Mouse (Mus musculus): ENCODE measurements at regions not wholly inside any gene's neighbourhood (a gene's known extent, or its start where the extent isn't known, plus 50 kb on each side); places are given as distances from the start of the nearest gene placed in this dataset.

DNA sequence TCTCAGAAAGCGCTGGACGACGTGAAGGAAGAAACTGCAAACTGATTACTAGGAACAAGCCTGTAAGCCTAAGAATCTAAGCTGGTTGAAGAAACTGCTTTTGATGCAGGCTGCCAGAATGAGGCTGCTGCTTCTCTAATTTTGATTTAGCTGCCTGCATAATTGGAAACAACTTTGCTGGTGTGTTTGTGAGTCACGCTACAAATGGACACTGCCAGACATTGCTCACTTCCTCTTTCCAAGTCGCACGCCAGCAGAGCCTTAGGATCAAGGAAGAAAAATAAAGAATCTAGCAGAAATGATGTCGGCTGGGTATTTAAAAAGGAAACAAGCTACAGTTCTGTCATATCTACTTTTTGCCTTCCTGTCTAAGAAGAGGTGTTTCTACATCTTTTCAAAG, 81.0 kb downstream of the A730046J19Rik start:
- peak; percentile 6 to 11 for DNase-seq (ENCODE audit: low spot score in 2 of 2)
- intact Hi-C loops (cut with DNase I) = no loop called here

- intact Hi-C loops (cut with DNase I) = no loop called here
- DNase-seq (ENCODE audit: low spot score in 2 of 2) = no peak
Observed at GRCm38 (mm10) chrX:144265934-144266333, 51.7 kb upstream of the Alg13 start.

All from left cerebral cortex, postnatal 36 days (tissue).